Mouse (Mus musculus): Measurements from ENCODE around the gene Ppa2.

Ppa2 gene

DNA sequence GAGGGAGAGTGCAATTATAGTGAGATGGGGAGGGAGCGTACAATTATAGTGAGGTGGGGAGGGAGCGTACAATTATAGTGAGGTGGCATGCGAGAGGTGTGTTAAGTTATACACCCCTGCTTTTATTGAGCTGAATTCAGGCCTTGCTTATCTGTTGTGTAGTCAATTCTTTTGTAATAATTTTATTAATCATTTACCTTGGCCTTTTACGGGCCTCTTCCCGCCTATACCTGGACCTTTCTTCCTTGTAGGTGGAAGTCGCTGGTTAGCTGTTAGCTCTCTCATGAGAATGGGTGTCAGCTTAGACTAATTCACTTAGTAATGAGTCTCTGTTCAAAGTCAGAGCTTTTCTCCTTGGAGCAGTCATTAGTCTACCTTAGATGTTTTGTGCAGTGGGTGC, 10.4 kb downstream of the Ppa2 start:
- ChIA-PET POLR2A (interaction anchor here in 1 of 4 experiments (3.4 kb wide), 1 partner anchor 9 kb away, joined by 23 read pairs; the partner anchor contains the start of gene Ppa2), CTCF (interaction anchor here in 2 of 4 experiments (0.9 to 1.1 kb wide), 2 partner anchors 13 to 186 kb away, joined by 3 read pairs; no protein-coding TSS in a partner anchor)

DNA sequence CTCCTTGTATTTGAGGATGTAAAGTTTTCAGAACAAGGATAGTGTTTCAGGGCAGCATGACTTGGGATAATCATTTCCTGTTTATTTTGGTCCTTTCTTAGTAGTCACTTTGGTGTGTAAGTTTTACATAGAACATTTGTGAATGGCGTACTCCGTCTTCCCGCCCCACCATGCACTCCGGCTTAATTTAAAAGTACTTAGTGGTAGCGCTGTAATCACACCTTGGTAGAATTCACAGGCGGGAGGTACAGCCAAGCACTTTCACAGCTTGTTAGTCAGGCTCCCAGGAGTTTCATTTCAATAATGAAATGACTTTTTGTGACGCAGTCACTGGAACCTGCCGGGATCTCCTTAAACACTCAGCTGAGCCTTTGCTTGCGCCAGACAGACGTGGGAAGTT, 12.0 kb downstream of the Ppa2 start:
- ChIA-PET CTCF (interaction anchor here in 3 of 4 experiments (0.6 to 1.6 kb wide), 7 partner anchors 9 to 553 kb away, joined by 3 to 5 read pairs (median 4); partner anchors contain the start of gene Ppa2 (in 1 of the 3)), POLR2A (interaction anchor here in 2 of 4 experiments (1.1 to 3.4 kb wide), 3 partner anchors 11 to 222 kb away, joined by 3 to 23 read pairs (median 3); partner anchors contain the start of gene Ppa2 (in 2 of the 2))

DNA sequence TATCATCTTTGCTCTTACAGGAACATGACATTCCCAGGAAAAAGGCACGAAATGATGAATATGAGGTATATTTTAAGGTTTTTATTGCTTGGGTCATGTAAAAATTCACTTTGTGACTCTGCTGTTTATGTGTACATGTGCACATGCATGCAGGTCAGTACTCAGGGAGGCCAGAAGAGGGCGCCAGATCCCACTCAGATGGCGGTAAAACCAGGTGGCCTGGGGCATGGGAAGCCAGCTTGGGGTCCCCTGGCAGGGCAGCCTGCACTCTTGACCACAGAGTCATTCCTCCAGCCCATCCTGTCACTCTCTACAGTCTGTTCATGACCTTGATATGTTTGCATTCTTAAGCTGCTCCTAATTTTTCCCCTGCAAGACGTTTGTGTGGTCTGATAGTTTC, 12.6 kb downstream of the Ppa2 start:
- CTCF ChIA-PET = interaction anchor here in 2 of 4 experiments (0.8 to 1.6 kb wide), 6 partner anchors 10 to 552 kb away, joined by 3 to 5 read pairs (median 3); no protein-coding TSS in a partner anchor
- POLR2A ChIA-PET = interaction anchor here in 1 of 4 experiments (0.7 to 3.4 kb wide), 4 partner anchors 11 to 237 kb away, joined by 3 to 23 read pairs (median 6); partner anchors contain the start of genes Ppa2 and Tet2

DNA sequence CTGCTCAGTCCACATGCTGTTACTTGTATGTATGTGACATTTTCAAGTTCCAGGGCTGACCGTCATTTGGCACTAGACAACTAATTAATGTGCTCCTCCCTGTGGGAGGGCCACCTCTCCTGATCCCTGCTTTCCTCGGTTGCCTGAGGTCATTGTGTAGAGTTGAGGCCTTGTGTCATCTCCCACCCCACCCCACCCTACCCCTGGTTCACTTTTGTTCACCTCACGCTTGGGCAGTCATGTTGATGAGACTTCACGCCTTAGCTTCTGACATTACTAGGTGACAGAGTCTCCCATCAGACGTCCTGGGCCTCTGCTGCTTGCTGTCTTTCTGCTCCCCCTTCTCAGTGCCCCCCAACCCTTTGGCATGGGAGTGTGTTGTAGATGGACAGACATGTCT, 15.2 kb downstream of the Ppa2 start:
- ChIA-PET POLR2A (interaction anchor here in 2 of 4 experiments (0.5 to 1.2 kb wide), 4 partner anchors 14 to 212 kb away, joined by 3 to 4 read pairs (median 3); no protein-coding TSS in a partner anchor), CTCF (no interaction called here)

DNA sequence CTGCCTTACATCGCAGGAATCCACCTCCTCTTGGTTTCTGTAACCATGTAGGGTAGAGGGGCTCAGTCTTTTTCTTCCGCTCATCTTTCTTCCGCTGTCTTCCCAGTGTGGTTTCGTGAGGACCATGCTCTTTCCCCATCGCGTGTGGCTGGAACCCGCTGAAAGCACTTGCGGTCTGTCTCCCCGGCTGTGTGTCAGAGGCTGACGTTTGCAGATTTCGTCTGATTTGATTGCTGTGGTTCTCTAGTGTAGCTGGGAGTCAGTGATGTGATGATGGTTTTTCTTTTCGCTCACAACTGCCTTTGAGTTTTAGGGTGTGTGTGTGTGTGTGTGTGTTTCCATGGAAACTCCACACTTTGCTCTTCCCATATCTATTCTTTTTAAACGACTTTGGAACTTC, 18.6 kb downstream of the Ppa2 start:
- ChIA-PET CTCF (no interaction called here), POLR2A (interaction anchor here in 1 of 4 experiments (0.7 kb wide), 1 partner anchor 1680 kb away, joined by 4 read pairs; no protein-coding TSS in a partner anchor)

DNA sequence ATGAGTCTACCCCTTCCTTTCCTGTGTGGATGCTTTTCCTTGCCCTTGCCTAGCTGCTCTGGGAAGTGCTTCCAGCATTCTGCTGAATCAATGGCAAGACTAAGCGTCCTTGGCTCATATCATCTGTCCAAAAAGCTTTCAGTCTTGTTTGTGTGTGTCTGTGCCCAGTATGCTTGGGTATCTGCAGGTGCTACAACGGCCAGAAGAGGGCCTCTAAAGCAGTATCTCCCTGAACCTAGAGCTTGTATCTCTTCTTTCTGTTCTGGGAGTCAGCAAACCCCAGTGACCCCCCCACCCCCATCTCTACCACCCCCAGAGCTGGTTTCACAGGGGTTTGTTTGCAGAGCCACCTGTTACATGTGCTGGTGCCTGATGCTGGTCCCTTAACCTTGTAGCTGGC, 19.5 kb downstream of the Ppa2 start:
- POLR2A ChIA-PET = interaction anchor here in 1 of 4 experiments (1.1 kb wide), 1 partner anchor 19 kb away, joined by 3 read pairs; no protein-coding TSS in a partner anchor
- CTCF ChIA-PET = interaction anchor here in 3 of 4 experiments (0.6 to 1.5 kb wide), 5 partner anchors 11 to 242 kb away, joined by 3 to 5 read pairs (median 3); no protein-coding TSS in a partner anchor

DNA sequence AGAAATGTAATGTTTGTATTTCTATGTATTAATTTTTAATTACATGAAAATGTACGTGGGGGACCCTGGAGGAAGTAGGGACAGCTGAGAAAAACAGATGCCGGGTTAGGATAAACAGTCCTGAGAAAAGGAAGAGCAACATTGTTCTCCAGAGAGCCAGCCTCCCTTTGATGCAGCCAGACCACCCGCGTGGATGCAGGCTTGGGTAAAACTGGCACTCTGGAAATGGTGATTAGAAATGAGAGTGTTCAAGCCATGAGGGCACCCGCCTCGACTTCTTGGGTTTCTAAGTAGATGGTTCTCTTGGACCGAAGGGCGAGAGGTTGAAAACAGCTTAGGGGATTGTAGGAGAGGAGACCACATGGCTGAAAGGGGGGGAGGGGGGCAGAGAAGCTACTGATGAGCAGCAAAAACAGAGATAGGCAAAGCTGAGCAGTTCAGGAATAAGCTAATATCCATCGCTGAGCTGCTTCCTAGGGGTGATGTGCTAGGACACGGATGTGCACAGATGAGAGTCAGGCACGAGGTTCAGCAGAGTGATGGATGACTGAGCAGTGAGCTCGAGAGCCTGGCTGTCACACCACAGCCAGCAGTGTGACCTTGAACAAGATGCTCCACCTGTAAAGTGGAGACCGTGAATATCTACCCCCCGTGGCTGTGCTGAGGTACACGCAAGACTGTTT, 21.4 kb downstream of the Ppa2 start:
- ChIA-PET CTCF (interaction anchor here in 2 of 4 experiments (0.6 to 1.0 kb wide), 2 partner anchors 21 to 23 kb away, joined by 4 to 6 read pairs; partner anchors contain the start of gene Ppa2 (in 1 of the 2)), POLR2A (interaction anchor here in 2 of 4 experiments (0.6 to 1.6 kb wide), 3 partner anchors 10 to 208 kb away, joined by 3 to 4 read pairs (median 4); no protein-coding TSS in a partner anchor)

DNA sequence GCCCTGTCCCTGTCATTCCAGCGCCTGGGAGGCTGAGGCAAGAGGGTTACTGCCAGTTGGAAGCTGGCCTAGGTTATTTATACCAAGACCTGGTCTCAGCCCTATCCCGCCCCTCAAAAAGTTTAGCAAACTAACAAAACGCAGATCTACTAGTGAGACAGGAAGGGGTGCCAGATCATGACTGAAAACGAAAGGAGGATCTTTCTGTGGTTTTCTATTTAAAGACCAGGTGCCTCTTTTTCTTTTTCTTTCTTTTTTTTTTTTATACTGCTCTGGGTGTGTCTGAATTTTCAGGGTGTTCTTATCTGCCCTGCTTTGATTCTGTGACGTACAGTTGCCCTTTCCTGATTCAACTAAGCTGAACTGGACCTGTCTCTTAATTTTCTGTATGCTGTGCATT, 22.4 kb downstream of the Ppa2 start:
- ChIA-PET CTCF (interaction anchor here in 1 of 4 experiments (0.7 to 1.0 kb wide), 2 partner anchors 22 to 314 kb away, joined by 3 to 4 read pairs; partner anchors contain the start of gene Ppa2), POLR2A (no interaction called here)

DNA sequence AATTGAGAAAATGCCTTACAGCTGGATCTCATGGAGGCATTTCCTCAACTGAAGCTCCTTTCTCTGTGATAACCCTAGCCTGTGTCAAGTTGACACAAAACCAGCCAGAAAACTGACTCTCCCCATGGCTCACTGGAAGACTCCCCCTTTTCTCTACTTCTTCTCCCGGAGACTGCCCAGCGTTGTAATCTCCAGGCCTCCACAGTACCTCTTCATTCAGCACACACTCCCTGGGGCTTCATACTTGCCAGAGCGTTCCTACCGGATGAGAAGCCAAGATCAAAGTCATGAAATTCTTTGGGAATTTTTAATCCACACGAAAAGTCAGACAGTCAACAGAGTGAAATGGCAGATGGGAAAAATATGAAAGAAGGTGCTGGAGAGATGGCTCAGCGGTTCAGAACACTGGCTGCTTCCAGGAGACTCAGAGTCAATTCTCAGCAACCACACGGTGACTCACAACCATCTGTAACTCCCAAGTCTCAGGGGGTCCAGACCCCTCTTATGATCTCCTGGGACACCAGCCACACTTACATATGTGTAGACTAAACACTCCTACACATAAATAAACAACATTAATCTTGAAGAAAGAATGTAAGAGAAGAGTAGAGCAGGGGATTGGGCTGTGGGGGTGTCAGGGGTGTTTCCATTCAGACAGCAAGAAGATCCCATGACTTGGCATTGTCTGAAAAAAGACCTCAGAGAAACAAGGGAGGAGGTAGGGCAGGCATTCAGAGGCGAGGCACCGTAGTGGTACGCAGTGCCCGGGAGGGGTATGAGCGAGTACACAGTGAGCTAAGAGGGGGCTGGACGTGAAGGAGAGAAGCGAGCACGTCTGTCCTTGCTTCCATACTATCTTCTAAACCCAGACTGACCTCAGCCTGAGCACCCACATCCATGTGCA, 23.6 kb downstream of the Ppa2 start:
- ChIA-PET CTCF (no interaction called here), POLR2A (no interaction called here)

DNA sequence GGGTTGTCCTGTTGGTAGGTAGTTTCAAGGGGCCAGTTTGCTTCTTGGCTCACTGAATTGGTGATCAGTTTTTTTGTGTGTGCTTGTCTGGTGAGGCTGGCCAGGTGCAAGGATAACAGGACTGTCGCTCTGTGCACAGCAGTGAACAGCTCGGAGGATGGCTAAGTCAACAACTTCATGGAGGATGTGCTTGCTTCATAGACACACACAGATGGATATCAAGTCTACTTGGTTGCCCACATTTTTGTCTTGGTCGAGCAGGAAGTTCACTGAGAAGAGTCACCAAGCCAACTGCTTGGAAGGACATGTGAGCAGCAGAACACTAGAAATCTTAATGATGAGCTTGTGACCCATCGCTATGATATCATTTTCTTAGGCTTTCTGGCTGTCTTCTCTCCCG, 24.8 kb downstream of the Ppa2 start:
- ChIA-PET POLR2A (no interaction called here), CTCF (interaction anchor here (0.7 to 1.8 kb wide), 4 partner anchors 12 to 310 kb away, joined by 3 to 6 read pairs (median 4); no protein-coding TSS in a partner anchor)

DNA sequence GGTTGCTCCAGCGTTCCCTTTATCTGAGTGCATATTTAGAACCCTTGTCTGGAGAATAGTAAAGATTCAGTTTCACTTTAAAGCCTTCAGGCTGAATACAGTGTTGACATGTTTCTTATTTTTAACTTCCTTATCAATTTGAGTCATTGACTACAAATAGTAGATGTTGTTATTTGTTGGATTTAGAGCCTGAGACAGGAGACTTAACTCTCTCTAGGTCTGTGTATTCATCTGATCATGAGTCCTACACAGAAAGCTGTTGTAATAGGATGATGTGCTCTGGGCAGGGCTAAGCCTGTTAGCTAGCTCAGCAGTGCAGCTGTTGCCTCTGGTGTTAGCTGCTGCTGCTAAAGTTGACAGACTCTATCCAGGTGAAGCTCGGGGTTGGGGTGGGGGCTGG, 25.3 kb downstream of the Ppa2 start:
- CTCF ChIA-PET = interaction anchor here (0.5 to 1.8 kb wide), 7 partner anchors 12 to 606 kb away, joined by 3 to 6 read pairs (median 3); no protein-coding TSS in a partner anchor
- POLR2A ChIA-PET = no interaction called here

DNA sequence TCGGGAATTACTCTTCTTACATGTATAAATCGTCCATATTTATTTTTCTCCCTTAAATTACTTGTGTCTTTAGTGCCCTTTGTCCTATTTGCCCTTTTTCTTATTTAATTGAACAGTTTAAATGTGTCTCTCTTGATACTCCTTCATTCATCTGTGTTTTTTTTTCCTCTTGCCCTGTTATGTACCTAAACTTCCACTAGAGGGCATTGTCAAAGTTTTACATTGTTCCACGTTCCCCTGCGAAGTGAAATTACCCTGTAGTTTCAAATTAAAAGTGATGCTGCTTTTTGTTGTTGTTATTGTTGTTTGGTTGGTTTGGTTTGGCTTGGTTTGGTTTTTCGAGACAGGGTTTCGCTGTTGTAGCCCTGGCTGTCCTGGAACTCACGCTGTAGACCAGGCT, 26.5 kb downstream of the Ppa2 start:
- ChIA-PET CTCF (no interaction called here), POLR2A (no interaction called here)

DNA sequence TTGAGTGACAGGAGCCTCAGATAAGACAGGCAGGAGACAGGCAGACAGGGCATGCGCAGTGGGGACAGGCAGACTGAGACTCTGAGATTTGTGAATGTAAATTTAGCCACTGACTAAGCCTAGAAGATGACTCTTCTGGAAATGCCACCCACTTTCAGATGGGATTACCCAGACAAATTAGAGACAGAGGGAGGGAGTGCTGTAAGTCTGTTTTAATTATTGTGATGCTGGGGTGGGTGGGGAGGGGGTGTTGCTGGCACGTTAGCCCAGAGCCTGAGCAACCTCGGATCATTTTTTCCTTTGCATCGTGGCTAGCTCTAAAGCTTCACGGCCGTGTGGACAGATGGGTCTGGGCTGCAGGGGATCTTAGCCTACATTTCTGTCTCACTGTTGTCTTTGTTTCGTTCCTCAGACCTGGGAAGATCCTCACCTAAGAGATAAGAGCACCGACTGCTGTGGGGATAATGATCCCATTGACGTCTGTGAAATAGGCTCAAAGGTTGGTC, 29.0 kb downstream of the Ppa2 start:
- ChIA-PET POLR2A (interaction anchor here in 2 of 4 experiments (0.5 to 1.1 kb wide), 2 partner anchors 28 to 125 kb away, joined by 3 to 4 read pairs; no protein-coding TSS in a partner anchor), CTCF (no interaction called here)

DNA sequence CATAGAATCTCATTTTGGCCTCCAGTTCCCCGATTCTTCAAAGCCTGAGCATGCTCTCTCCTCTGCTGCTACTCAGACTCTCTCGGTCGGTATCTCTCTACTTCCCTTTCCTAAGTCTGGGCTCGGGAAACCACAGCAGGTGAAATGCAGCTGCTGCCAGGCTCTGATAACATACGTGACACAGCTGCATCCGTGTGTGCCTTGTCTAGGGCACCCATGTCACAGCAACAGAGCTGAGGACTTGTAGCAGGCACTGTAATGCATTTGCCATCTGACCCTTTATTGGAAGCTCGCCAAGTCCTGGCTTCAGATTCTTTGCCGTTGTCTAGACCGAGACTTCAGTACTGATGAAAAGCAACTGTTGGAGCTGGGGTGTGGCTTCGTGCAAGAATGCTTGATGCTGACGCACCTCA, 29.5 kb downstream of the Ppa2 start:
- POLR2A ChIA-PET = interaction anchor here in 2 of 4 experiments (0.5 to 1.6 kb wide), 4 partner anchors 16 to 197 kb away, joined by 3 to 6 read pairs (median 4); no protein-coding TSS in a partner anchor

DNA sequence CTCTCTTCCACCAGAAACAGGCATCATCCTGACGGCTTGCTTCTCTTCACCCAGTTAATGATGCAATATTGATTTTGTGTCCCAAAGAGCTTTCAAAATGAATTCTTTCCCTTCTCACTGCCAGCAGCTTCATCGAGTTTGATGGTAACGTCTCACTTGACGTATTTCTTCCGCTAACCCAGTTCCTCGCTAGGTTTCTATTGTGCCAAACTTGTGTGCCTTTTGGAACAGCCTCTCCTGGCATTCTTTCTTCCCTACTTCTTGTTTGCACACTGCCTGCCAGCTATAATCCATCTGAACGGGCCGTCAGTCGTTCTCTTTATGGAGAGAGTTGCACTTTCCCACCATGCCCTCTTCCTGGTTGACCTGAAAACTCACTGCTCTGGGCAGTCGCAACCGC, 31.2 kb downstream of the Ppa2 start:
- CTCF ChIA-PET = interaction anchor here in 1 of 4 experiments (1.3 kb wide), 1 partner anchor 536 kb away, joined by 3 read pairs; no protein-coding TSS in a partner anchor
- POLR2A ChIA-PET = interaction anchor here in 1 of 4 experiments (0.6 to 1.6 kb wide), 3 partner anchors 10 to 21 kb away, joined by 3 to 6 read pairs (median 4); no protein-coding TSS in a partner anchor

More for the DNA sequence above, 29.5 kb downstream of the Ppa2 start:
- CTCF ChIA-PET = interaction anchor here (0.6 to 1.1 kb wide), 4 partner anchors 10 to 296 kb away, joined by 3 read pairs; no protein-coding TSS in a partner anchor

DNA sequence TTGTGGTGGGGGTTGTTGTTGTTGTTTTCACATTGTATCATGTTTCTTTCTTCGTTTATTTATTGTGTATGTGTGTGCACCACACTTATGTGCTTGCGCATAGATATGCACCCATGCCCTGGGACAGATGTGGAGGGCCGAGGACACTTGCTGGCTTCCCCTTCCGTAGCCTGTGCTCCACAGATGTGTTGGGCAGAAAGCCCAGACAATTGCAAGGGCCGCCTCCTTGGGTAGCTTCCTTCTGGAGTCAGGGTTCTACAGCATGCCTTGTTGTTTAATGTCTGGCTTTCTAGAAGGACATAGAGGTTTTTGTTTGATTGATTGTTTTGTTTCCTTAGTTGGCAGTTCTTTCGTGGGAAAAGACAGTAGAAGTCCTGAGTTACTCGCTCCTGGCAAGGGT, 37.6 kb downstream of the Ppa2 start:
- CTCF ChIA-PET = no interaction called here
- POLR2A ChIA-PET = no interaction called here

DNA sequence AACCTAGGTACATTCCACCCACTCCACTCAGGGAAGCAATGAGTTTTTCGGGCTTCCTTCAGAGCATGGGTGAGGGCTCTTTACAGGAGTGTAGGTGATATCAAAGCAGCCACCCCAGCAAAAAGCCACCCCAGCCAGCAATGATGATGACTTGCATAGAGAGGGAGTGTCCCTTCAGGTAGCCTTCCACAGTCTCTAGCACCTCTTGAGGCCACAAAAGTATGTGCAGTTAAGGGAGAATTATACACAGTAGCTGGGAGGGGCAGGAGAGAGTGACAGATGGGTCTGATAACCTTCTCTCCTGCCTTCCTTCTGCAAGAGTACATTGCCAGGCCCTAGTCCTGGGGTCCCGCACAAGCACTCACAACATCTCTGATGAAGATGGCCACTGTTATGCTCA, 38.9 kb downstream of the Ppa2 start:
- ChIA-PET POLR2A (interaction anchor here in 1 of 4 experiments (0.5 to 0.7 kb wide), 2 partner anchors 20 to 24 kb away, joined by 3 read pairs; no protein-coding TSS in a partner anchor), CTCF (no interaction called here)

DNA sequence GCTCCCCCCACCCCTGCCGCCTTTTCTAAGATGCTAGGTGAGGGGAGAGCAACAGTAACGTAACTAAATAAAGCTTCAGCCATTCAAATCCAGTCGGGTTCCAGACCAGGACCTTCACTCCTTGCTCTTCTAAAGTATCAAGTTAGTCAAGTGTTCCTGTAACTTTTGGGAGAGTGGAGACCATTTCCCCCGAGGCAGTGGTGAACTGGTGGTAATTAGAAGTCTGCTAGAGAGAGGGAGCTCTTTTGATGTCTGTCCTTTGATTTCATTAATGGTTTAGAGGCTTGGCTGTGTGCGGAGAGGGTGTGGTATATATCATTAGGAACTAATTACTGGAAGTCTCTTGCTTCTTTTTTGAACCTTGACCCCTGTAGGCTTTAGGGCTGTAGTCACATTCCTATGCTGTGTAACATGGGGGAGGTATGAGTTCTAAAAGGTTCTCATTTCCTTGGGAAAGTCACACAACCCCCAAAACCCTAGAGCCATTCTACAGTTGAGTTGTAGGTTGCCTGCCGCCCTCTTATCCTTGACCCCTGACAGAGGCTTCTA, 47.6 kb downstream of the Ppa2 start:
- CTCF ChIA-PET = interaction anchor here in 2 of 4 experiments (0.6 to 0.8 kb wide), 2 partner anchors 36 to 152 kb away, joined by 3 read pairs; no protein-coding TSS in a partner anchor
- POLR2A ChIA-PET = interaction anchor here in 1 of 4 experiments (0.5 kb wide), 1 partner anchor 21 kb away, joined by 3 read pairs; no protein-coding TSS in a partner anchor
